Mouse (Mus musculus) right cerebral cortex, adult 2 months (tissue): ENCODE results near the gene Ptprd.
"Not testable (repeated sequence)": the region's sequence is repeated elsewhere in the genome, so short reads cannot be mapped to it uniquely, and the experiment has no call there.

Experiments used
- DNase-seq, 2 experiments: peaks; one replicate each; pipeline ENCODE4 v3.0.0; 2021 to 2022; ENCODE audit warnings: low spot score in 2 of 2

Ptprd gene

DNA sequence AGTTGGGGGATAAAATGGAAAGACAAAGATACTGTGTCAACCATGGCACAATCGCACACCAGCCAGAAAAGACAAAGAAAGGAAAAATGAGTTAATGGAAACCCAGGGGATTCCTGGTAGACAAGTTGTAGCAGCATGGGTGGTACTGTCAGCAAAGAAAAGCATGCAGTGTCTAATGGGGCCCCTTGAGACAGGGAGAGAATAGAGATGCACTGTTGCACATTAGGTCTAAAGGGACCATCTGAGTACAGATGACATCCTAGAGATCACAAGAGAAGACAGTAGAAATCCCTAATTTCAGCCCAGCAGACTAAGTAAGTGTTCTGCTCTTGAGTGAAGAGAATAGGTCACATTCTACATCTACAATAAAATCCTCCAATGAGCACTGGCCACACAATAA is 1993.7 kb downstream of the Ptprd start:
- no peak for DNase-seq

DNA sequence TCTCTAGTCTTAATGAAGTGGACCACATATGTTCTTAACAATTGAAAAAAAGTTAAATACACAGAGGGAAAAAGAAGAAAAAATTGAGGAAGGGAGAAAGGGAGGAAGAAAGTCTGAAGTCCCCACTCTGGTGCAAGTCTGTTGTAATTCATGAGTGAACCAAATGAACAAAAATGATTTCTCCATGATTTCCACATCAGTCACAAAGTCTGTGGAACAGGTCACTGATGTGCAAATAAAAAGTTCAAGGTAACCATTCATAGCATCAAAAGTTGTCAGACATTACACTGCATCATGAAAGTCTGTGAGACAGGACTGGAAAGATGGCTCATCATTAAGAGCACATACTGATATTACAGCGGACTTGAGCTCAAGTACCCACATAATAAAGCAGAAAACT is 1996.6 kb downstream of the Ptprd start:
- no peak for DNase-seq

DNA sequence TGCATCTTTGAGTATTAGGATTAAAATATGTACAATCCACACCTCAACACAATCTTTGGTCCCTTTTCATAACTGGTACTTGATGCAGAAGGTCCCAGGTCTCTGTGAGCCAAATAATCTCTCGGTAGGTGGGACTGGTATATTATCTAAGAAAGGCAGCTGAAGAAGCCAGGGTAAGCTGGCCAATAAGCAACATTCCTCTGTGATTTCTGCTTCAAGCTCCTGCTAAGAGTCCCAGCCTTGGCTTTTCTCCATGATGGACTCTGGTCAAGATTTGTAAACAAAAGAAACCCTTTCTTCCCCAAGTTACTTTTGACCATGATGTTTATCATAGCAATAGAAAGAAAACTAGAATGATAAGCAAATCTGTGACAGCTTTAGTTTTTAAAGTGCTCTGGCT is 2012.4 kb downstream of the Ptprd start:
- DNase-seq: no peak

DNA sequence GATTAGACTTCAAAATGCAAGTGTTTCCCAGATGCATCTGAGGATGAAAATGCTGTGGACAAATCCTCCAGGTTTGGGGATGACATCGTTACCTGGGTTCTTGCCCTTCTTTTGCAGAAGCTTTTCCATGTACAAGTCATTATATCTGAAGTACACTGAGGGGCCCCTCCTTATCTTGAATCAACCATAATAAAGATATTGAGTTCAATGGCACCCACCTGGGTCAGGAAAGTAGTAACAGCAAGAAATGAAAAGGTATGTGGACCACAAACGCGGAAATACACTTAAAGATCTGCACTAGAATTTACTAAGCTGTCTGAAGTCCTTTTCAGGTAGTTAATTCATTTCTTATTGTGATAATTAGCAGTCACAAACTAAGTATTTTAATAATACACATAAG is 2017.0 kb downstream of the Ptprd start:
- no peak for DNase-seq

DNA sequence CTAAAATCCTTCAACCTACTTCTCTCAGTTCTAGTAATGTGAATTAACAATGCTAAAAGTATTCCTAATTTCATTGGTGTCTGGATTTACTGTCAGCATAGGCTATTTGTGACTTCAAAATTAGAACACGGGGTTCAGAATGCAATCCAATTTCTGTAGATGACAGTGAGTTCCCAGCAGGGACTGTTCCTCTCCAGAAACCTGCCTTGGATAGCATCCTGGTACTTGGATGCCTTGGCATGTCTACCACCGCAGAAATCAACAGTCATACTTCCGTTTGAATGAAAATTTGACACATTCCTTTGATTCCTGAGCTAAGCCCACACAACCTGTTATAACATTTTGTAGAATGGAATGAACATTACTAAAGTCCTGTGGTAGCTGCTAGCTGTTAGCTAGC is 2018.3 kb downstream of the Ptprd start:
- no peak for DNase-seq

DNA sequence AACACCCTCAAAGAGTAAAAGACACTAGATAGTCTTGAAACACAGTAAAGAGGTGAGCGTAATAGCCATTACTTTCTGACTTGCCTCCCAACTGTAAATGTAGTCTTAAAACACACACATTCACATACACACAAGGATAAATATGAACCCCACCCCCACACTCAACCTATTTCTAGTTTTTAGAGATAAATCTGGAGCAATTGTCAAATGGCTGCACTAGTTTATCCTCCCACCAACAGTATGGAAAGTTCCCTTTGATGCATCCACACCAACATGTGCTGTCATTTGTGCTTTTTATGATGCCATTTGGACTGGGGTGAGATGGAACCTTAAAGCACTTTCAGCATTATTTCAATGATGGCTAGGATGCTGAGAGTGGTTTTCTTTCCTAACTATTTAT is 2019.7 kb downstream of the Ptprd start:
- no peak for DNase-seq

DNA sequence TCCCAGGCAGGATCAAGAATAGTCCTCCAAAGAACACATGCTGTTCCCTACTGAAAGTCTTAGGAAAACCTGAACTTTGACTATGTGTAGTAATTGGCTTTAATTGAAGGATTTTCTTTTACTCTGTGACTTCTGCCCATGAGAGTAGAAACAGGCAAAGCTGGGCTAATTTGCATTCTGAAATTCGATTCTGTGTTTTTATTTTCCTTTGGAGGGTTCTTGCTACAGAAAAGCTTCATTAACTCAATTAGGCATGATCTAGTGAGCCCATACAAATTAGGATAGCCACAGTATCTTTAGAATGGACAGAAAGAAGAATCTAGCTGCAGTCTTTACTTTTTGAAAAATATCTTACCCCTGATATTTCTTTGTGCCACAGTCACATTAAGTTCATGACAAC is 2021.0 kb downstream of the Ptprd start:
- DNase-seq: no peak

DNA sequence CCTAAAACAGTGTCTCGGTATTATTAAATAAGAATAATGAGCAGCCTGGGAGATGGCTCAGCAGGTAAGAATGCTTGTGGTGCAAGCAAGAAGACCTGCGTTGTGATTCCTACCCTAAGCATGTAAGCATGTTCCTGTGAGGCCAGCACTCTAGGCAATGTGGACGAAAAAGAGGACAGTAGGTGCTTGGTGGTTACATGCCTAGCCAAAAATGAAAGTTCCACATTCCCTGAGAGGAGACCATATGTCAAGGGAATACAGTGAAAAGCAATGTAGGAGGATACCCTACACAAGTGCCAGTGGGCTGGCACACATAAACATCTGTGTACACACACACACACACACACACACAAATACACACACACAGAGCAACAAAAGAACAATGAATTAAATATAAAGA is 2028.7 kb downstream of the Ptprd start:
- DNase-seq: no peak

DNA sequence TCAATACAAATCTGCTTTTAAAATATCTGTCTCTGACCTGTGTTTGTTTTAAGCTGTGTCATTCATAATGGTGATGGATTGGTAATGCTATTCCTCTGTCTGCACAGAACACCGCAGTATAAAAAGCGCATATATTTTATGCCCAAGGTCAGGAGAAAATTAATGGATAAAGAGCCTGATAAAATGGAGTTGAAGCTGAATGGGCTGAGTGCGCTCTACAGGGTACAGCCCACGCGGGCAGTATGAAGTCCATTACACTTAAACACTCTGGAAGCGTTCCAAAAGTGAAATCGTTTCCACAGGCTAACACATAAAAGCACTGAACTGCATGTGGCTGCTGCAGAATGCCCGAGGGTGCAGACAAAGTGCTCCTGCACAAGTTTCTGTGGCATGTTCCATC is 2032.3 kb downstream of the Ptprd start:
- no peak for DNase-seq

DNA sequence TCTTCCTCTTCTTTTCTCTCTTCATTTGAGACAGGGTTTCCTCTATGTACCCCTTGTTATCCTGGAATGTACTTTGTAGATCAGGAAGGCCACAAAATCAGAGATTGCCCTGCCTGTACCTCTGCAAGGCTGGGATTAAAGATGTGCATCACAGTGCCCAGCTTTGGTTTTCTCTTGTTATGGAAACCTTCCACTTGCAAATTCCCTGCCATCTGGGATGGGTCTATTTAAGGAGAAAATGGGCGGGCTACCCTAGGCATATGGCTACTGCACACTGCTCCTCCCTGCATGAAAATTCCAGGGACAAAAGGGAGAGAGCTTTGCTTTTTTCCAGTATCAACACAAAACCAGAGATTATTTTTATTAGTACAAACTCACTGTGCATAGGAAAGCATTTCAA is 2036.7 kb downstream of the Ptprd start:
- DNase-seq: peak in 1 of 2 experiments; percentile 31

DNA sequence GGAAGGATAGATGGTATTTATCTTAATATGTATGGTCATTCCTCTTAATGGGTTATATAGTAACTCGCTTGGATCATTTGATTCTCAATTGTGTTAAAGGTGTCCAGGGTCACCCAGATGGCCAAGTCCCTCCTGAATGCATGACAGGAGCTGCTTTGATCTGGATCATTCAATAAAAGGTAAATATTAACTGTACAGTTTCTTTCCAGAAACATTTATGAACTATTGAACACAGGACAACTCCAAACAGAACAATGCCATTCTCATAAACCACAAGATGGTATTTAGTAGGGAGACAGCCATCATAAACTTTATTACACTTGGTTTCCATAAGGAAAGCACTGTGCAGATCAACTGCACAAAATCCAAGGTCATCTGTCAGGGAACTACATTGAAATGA is 2056.0 kb downstream of the Ptprd start:
- no peak for DNase-seq

DNA sequence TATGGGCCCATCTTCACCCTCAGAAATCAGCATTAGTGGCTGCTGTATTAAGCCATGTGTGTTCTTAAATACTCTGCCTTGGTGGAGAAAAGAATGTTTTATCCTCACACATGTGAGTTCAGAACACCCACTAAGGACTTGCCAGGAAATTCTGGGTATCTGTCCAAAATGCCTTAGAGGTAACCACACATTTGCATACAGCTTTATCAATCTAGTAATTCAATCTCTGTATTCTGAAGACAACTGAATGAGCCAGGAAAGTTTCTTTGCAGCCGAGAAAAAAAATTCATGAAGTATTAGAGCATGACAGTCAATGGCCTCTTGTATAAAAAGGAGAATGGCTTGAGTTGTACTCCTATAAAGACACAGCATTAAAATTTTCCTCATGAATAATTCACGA is 2057.6 kb downstream of the Ptprd start:
- no peak for DNase-seq

DNA sequence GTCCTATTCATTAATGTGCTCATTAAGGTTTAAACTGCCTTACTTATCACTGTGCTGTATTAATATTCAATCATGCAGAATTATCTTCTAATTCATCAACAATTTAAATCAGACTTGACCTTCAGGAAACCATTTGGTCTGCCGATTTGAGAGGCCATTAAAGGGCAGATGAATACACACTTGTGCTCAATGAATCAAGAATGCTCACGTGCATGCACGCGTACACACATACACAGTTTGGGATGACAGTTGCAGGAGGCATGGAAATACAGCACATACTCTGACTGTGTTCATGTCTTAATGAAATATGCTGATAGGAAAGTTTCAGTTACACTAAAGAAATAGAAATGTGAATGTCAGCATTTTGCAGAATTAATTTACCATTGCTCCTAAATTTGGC is 2066.8 kb downstream of the Ptprd start:
- no peak for DNase-seq

DNA sequence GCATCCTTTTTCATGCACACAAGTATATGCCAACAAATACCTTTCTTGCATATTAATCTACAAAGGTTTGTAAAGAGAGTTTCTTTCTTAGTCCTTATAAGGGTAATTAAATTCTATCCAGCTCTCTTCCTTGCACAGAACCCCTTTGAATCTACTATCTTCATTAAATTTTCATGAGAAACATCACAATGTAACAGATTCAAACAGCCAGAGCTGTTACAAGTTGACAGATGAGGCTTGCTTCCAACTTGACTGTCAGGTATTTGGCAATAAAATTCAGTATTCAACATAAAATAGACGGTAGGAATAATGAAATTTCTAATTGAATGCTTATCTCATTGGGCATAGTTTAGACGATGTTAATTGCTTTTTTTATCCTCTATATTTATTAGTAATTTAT is 2067.4 kb downstream of the Ptprd start:
- no peak for DNase-seq

DNA sequence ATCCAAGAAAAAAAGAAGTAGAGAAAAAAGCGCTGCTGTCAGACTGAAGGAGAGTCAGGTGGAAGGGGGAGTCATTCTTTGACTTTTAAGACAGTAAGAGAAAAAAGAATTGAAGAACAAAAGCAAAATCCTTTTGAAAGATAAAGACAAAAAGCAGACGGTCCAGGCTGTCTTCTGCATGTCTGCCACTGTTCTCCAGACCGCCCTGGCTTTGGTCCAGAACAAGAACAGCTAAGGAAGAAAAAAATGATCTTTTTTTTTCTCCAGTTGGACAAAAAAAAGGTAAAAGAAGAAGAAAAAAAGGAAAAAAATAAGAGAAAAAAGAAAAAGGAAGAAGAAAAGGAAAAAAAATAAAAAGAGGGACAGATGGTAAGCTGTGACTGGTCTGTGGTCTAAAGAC is 2073.9 kb downstream of the Ptprd start:
- DNase-seq: no peak

DNA sequence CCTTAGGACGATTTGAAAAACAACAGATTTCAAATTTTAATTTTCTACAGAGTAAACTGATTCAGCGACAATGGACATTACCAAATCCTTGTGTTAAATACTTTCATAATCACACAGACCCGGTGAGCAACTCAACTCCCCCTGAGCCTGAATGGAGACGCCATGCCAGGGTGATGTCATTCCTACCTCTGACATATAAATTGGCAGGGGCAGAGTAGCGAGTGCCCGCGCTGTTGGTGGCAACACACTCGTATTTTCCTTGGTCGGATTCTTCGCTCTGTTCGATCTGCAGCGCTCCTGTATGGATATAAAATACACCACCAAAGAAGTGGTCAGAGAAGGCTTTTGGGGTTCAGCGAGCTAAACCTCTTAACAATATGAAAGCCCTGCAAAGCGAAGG is 2075.1 kb downstream of the Ptprd start:
- DNase-seq: no peak

DNA sequence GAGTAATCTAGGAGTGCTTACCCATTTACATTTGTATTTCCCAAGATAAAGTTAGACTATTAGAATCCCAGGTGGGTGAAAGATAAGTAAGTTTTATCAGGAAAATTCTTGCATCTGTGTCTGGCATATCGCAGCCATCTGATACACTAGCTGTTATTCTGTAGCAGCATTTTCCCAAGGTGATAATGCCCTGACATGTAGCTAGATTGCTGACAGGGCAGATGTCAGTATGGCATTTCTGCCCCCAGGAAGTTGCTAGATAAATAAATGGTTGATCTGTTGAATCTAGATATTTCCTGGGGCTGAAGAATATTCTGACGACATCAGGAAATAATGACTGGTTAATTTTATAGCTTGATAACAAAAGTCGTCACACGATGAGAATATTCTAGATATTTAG is 2119.9 kb downstream of the Ptprd start:
- no peak for DNase-seq

DNA sequence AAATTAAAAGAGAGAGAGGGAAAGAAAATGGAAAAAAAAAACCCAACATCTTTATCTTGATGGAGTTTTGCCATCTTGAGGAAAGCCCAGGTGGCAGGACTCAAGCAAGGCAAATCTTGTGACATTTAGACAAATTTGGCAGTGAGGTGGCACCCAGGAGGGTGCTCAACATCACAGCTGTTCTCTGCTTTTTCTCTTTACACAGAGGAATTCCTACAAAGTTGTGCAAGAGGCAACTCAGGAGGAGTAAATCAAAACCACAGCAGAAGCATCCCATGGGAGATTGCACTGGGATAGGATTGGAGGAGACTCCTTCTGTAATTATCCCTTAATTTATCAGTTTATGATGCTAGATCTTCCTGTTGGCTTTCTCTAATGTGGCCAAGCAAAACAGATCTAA is 2121.9 kb downstream of the Ptprd start:
- DNase-seq: no peak

DNA sequence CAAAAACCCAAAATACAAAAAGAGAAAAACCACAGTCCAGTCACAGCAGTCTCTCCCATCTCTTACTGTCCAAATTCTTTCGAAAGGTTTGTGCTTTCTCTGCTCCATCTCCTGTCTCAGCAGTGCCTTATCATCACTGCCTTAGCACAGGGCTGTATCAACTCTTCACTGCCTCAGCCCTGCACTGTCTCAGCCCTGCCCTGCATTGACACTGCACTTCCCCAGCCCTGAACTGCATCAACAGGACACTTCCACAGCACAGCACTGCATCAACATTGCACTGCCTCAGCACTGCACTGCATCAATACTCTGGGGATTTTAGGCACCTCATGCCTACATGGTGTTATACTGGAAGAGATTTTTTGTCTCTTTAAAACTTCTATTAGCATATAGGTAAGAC is 2135.7 kb downstream of the Ptprd start:
- DNase-seq: no peak

DNA sequence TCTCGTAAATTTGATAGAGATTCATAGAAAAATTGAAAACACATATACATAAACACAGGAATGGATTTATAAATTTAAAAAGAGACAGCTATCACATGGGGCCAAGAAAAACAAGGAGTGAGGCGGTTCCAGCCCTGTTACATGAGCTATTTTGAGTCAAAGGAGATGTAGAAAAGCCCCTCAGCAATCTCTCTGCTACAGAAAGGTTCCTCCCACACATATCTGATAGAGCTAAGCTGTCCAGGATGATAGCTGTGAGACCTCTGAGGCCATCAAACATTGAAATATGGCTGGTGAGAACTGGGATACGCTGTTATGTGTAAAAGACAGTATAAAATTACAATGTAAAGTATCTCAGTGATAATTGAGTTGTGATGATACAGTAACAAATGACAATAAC is 2138.5 kb downstream of the Ptprd start:
- no peak for DNase-seq

DNA sequence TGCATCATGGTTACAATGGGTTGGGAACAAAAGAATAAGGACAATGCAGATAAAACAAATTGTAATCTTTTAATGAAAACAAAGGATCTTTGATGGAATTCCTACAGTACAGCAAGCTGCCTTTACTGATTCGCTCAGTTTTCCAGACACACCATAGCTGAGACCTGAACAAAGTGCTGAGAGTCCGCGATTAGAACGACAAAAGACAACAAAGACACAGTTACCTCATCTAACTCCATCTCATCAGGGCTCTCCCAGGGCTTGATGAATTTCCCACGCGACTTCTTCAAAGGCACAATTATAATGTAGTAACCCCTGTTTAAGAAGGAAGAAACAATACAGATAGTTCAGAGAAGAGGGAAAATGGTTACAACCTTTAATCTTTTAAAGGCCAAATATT is 2140.0 kb downstream of the Ptprd start:
- no peak for DNase-seq

DNA sequence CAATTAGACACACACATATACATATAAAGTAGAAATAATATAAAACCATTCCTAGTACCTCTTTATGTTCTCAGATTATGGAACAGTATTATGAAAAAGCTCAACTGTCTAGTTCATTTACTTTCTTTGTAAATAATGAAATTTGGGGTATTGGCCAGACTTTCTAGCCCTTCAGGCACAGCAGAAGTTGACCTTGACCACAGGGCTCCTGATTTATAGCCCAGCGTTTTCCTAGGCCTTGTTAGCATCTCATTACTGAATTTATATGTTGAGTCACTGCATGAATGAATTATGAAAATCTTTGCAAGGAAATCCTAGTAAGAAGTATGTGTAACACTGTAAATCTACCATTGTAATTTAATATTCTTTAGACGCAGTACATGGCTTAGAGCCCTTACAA is 2154.9 kb downstream of the Ptprd start:
- no peak for DNase-seq

DNA sequence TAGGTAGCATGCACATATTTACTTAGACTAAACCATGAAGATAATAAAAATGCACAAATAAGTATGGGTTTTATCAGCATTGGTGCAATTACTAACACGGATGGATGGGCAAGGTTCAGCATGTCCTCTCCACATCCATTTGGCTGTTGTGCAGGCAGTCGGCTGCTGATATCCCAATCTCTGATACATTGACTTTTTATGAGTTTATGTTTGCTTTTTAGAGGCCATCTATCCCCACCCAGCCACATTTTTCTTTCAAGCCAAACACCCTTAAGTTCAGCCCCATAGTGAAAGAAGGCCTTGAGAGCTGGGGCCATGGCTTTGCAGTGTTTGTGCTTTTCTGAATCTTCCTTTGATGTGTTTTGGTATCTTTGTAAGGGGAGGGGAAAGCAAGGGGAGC is 2166.1 kb downstream of the Ptprd start:
- no peak for DNase-seq

DNA sequence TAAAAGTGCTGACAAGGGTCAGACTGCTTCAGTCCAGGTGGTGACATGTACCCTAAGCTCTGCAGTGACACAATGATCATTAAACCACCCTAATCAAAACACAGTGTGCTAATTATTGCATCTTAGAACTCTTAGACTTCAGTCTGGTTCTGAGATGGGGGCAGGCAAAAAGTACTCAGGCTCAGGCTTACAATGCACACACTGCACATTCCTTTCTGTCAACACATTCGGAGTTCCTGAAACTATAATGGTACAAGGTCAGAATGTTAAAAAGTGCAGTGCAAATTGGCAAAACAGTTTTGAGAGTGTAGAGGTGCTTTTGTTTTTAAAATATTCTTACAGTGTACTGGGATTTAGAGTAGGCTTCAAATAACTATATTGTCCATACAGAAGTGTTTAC is 2167.0 kb downstream of the Ptprd start:
- DNase-seq: no peak

DNA sequence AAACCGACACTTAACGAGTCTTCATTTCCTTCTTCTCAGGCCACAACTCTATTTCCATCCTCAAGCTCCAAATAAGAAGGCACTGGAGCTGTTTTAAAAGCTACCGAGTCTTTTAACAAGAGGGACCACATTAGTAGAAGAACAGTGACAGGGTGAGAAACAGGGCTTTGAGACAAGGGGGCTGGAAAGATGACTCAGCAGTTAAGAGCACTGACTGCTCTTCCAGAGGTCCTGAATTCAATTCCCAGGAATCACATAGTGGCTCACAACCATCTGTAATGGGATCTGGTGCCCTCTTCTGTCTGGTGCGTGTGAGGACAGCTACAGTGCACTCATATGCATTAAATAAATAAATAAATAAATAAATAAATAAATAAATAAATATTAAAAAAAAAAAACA is 2174.6 kb downstream of the Ptprd start:
- not testable (repeated sequence) for DNase-seq
